8 mouse cellular contexts compared by ENCODE assay signal in the genomic region with DNA sequence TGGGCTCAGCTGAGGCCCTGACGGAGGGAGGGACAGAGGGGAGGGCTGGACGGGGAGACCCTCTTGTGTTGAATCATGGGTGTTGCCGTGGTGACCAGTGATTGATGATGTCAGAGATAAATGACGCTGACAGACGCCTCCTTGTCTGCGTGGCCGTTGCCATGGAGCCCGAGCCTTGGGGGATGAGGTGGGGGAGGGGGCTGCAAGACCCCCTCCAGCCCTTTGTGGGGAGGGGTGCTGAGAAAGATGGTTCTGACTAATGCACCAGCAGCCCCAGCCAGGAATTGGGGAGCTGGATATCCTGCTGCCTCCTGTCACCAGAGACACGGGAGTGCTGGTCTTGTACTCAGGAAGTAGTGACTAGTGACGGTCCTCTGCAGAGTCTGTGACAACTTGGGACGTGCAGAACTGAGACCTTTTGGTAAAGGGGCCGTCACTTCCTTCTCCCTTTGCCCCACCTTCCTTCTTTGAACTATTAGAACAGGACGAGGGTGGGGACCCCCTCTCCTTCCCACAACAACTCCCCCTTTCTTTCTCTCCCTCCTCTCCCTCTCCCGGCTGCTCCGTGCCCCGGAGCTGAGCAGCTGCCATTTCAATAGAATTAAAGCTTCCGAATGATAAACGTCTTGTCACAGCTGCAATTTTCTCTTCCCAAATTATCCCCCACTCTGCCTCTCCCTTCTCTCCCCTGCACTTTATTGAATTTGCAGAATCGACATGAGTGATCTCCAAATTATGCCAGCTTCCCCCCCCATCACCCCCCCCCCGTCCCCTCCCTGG. TPM values are rescaled to one million over a fixed set of nuclear protein-coding genes. Genes with fewer than 3 reads are reported as not detected.
DNase-seq lines count a peak whose midpoint lies in the region; ATAC-seq and TF ChIP-seq lines count a peak whose summit lies in the region.

No protein-coding gene starts in this region.

- no peak for ATAC-seq in kidney, postnatal 0 days (replicated peaks; ENCODE audit: low FRiP score, low read depth)
- peak; percentile 68 for ATAC-seq in neural tube, embryonic 11.5 days (ENCODE audit: insufficient read depth, low FRiP score, low TSS enrichment)

- H3K4me2 ChIP-seq in kidney, postnatal 0 days (ENCODE audit: low read length), result no peak overlapping the region
- peak overlapping the region; percentile 98 for H3K4me2 ChIP-seq in neural tube, embryonic 11.5 days (ENCODE audit: low read depth)

- peaks cover 45% of the 10 kb centered on the region for H3K4me1 ChIP-seq in embryonic fibroblast, embryonic 13.5 days (ENCODE audit: control insufficient read depth, insufficient read depth, low read length)
- peaks cover 51% of the 10 kb centered on the region for H3K4me1 ChIP-seq in kidney, postnatal 0 days (replicated peaks; ENCODE audit: insufficient read depth, low read length)
- peaks cover 69% of the 10 kb centered on the region for H3K4me1 ChIP-seq in neural tube, embryonic 11.5 days (ENCODE audit: control insufficient read depth, insufficient read depth, low read length)

- H3K9ac ChIP-seq in kidney, postnatal 0 days (ENCODE audit: low read depth, low read length), result no peak overlapping the region
- peak overlapping the region; percentile 46 for H3K9ac ChIP-seq in neural tube, embryonic 11.5 days (ENCODE audit: low read length)

- no peak for TF ChIP-seq POLR2A in embryonic fibroblast, embryonic 13.5 days (IDR thresholded peaks at IDR 0.05; ENCODE audit: low read depth, low read length)

- no peaks in the 10 kb centered on the region for H3K27me3 ChIP-seq in kidney, postnatal 0 days (ENCODE audit: insufficient read depth, low read length)
- no peaks in the 10 kb centered on the region for H3K27me3 ChIP-seq in neural tube, embryonic 11.5 days (ENCODE audit: control insufficient read depth, insufficient read depth, low read length)

- no peak overlapping the region for H3K4me3 ChIP-seq in embryonic fibroblast, embryonic 13.5 days (ENCODE audit: insufficient read depth, low read length)
- H3K4me3 ChIP-seq in kidney, postnatal 0 days (replicated peaks; ENCODE audit: low read depth, low read length), result no peak overlapping the region
- H3K4me3 ChIP-seq in neural tube, embryonic 11.5 days (ENCODE audit: low read depth, low read length), result peak overlapping the region; percentile 91; the same call in 1 of the 2 replicates

- no peak for TF ChIP-seq CTCF in embryonic fibroblast, embryonic 13.5 days (IDR thresholded peaks at IDR 0.05; ENCODE audit: borderline replicate concordance, insufficient read depth, low read length)
- TF ChIP-seq CTCF in kidney, postnatal 0 days (IDR thresholded peaks at IDR 0.05; ENCODE audit: low read depth), result no peak

- DNase-seq in gastrocnemius, postnatal 10 days, result peak; percentile 7
- DNase-seq in gastrocnemius, adult 8-10 months (ENCODE audit: low spot score in 2 of 2), result no peak
- DNase-seq in CD4-positive helper T cell, adult 2 months (ENCODE audit: low read depth, low spot score), result peak; percentile 23
- no peak for DNase-seq in kidney, postnatal 0 days (ENCODE audit: low spot score)
- peak; percentile 94 for DNase-seq in neural tube, embryonic 11.5 days (ENCODE audit: low spot score)
- no peak for DNase-seq in adrenal gland, adult 2 months
- no peak for DNase-seq in spleen, postnatal 10 days (ENCODE audit: low spot score in 2 of 2)

- WGBS in kidney, postnatal 0 days, result 13% methylated on average over 20 of the region's 20 CpGs
- 2% methylated on average over 20 of the region's 20 CpGs for WGBS in neural tube, embryonic 11.5 days

- H3K36me3 ChIP-seq in kidney, postnatal 0 days (ENCODE audit: insufficient read depth, low read length), result peaks cover 51% of the 10 kb centered on the region
- peaks cover 28% of the 10 kb centered on the region for H3K36me3 ChIP-seq in neural tube, embryonic 11.5 days (ENCODE audit: control insufficient read depth, insufficient read depth, low read length)

- peak overlapping the region; percentile 0; the same call in 1 of the 2 replicates for H3K27ac ChIP-seq in embryonic fibroblast, embryonic 13.5 days (ENCODE audit: insufficient read depth, low read length)
- 0 out of 2 replicates have a peak overlapping the region, but pooled peaks have one; percentile 15 for H3K27ac ChIP-seq in kidney, postnatal 0 days
- peak overlapping the region; percentile 96 for H3K27ac ChIP-seq in neural tube, embryonic 11.5 days (ENCODE audit: low read depth, low read length)

- H3K9me3 ChIP-seq in kidney, postnatal 0 days (replicated peaks; ENCODE audit: low read length), result no peaks in the 10 kb centered on the region
- no peaks in the 10 kb centered on the region for H3K9me3 ChIP-seq in neural tube, embryonic 11.5 days (ENCODE audit: control insufficient read depth, low read length)

RNA-seq across cellular contexts. Expression of a gene that starts 13.9 kb away (rescaled TPM):
- not detected for total RNA-seq in gastrocnemius, postnatal 10 days (2021)
- total RNA-seq in gastrocnemius, adult 8-10 months (2022), result not detected
- polyA plus RNA-seq in embryonic fibroblast, embryonic 13.5 days (2011; ENCODE audit: insufficient read length, low read depth, missing spikeins), result not detected in 2 replicates
- polyA plus RNA-seq in kidney, postnatal 0 days (2015; fragmentation: Nextera tagmentation; extraction: Ambion mirVana), result 1.1 and 1.6 TPM in 2 replicates
- polyA plus RNA-seq in neural tube, embryonic 11.5 days (2014; fragmentation: Nextera tagmentation; extraction: Ambion mirVana), result 0.57 TPM in 1 of 2 replicates, not detected in the other
- not detected for total RNA-seq in adrenal gland, adult 2 months (2021)
- 1.1 and 1.2 TPM in 2 replicates for polyA plus RNA-seq in adrenal gland, adult 2 months (2012; rRNA removed)

RNA-seq across cellular contexts. Expression of a gene that starts 41.3 kb away (rescaled TPM):
- total RNA-seq in gastrocnemius, postnatal 10 days (2021), result 10 to 100 TPM; 22.6 to 31.5 TPM
- total RNA-seq in gastrocnemius, adult 8-10 months (2022), result 10 to 100 TPM in 2 of 4 experiments, 1 to 10 TPM in 2; 8.3 to 11.7 (median 9.5) TPM
- polyA plus RNA-seq in embryonic fibroblast, embryonic 13.5 days (2011; ENCODE audit: insufficient read length, low read depth, missing spikeins), result 26.8 and 28.2 TPM in 2 replicates
- 25.7 and 26.3 TPM in 2 replicates for polyA plus RNA-seq in kidney, postnatal 0 days (2015; fragmentation: Nextera tagmentation; extraction: Ambion mirVana)
- polyA plus RNA-seq in neural tube, embryonic 11.5 days (2014; fragmentation: Nextera tagmentation; extraction: Ambion mirVana), result 73.2 and 75.1 TPM in 2 replicates
- 10 to 100 TPM; 17.0 to 30.8 TPM for total RNA-seq in adrenal gland, adult 2 months (2021)
- 43.7 and 44.9 TPM in 2 replicates for polyA plus RNA-seq in adrenal gland, adult 2 months (2012; rRNA removed)

RNA-seq across cellular contexts. Expression of a gene that starts 55.1 kb away (rescaled TPM):
- 10 to 100 TPM; 33.9 to 43.9 TPM for total RNA-seq in gastrocnemius, postnatal 10 days (2021)
- under 1 TPM in 3 of 4 experiments, not detected in 1; 0.25 to 0.60 (median 0.29) TPM for total RNA-seq in gastrocnemius, adult 8-10 months (2022)
- polyA plus RNA-seq in embryonic fibroblast, embryonic 13.5 days (2011; ENCODE audit: insufficient read length, low read depth, missing spikeins), result 141 and 227 TPM in 2 replicates
- polyA plus RNA-seq in kidney, postnatal 0 days (2015; fragmentation: Nextera tagmentation; extraction: Ambion mirVana), result 70.5 and 85.9 TPM in 2 replicates
- 338 and 339 TPM in 2 replicates for polyA plus RNA-seq in neural tube, embryonic 11.5 days (2014; fragmentation: Nextera tagmentation; extraction: Ambion mirVana)
- total RNA-seq in adrenal gland, adult 2 months (2021), result 1 to 10 TPM; 4.1 to 8.1 TPM
- polyA plus RNA-seq in adrenal gland, adult 2 months (2012; rRNA removed), result 0.28 and 0.29 TPM in 2 replicates

Comparison
In these comparisons a context has a peak if more than half of its experiments do, and no peak if none do; other contexts are left out.
1. DNase-seq: peak in gastrocnemius, postnatal 10 days (single experiment), CD4-positive helper T cell, adult 2 months (single experiment) and neural tube, embryonic 11.5 days (single experiment); none in gastrocnemius, adult 8-10 months (0 of 2), kidney, postnatal 0 days (single experiment), adrenal gland, adult 2 months (single experiment) and spleen, postnatal 10 days (0 of 2).
2. H3K27ac ChIP-seq: peak in every context shown above with its lines; median percentile 96 in neural tube, embryonic 11.5 days; 15 in kidney, postnatal 0 days; 0 in embryonic fibroblast, embryonic 13.5 days.
3. RNA of a gene that starts 55.1 kb away (polyA plus RNA-seq): 338 to 339 TPM in neural tube, embryonic 11.5 days, 141 to 227 TPM in embryonic fibroblast, embryonic 13.5 days and 70.5 to 85.9 TPM in kidney, postnatal 0 days; 0.28 to 0.29 TPM in adrenal gland, adult 2 months; every median in the first group is over 10 times any median in the second.